Mouse (Mus musculus) brain, embryonic 18.5 days (tissue): ENCODE results near the gene Rad23a.
"Not testable (repeated sequence)": the region's sequence is repeated elsewhere in the genome, so short reads cannot be mapped to it uniquely, and the experiment has no call there.

Experiments used
- DNase-seq: peaks from one replicate; pipeline ENCODE4 v3.0.0-alpha.2; 2012; ENCODE audit warnings: low read depth, low spot score

Rad23a gene

DNA sequence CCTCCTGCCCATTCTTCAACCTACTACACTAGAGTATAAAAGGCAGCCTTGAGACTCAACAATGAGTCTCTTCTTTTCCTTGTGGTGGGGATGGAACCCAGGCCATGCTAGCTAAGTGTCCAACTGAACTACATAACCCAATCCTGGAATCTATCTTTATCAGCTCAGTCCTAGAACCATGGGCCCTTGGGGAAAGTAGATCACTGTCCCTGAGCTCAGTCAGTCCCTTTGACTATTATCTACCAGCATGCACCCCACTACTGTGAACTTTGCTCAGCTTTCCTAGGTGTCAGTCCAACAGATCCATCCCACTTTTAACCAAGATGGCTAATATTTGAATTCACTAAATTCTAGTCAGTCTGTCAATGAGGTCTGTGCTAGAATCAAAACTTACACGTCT is 1.0 kb upstream of the Rad23a start:
- no peak for DNase-seq

DNA sequence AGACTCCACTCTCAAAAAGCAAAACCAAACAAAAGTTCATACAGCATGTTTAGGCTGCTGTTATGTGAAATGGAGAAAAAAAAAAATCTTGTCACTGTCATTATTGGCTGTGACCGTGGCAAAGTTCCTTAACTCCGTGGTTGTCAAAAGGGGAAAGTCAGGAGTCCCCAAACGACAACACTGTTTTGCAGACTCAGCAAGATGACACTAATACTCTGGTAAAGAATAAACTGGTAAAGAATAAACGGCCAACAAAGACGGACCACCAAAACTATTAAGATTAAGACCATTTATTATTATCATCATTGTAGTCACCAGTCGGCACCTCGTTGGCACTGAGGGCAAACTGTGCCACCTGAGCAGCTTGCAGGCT is 604 bp downstream of the Rad23a start:
- DNase-seq: no peak

DNA sequence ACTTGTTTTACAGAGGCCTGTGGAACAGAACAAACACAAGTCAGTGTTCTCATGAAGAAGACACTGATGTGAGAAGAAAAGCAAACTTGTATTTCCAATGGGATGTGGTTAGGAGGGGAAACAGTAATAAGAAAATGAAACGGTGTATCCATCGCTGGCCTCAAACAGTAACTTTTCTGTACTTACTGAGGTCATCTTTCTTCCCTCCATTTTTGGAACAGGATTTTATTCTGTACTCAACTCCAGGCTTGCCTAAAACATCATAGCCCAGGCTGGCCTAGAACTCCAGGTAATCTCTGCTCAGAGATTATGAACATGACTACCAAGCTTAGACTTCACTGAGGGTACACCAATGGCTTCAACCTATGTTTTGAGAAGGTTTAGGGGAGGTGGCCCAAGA is 1.1 kb downstream of the Rad23a start:
- DNase-seq: no peak

DNA sequence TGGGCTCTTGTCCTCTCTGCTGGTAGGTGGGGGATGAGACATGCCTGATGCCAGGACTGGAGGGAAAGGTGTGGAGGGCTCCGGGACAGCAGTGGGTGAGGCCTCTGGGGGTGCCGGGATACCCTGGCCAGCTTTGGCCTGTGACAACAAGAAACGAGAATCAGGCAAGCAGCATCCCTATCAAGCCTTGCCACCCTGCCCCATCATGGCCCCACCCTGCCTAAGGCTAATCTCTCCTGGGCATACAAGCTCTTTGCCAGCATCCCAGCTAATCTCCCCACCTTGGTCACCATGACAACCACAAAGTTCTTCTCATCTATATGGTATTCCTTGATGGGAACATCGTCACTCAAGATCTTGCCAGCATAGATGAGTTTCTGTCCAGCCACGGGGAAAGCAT is 2.0 kb downstream of the Rad23a start:
- no peak for DNase-seq

DNA sequence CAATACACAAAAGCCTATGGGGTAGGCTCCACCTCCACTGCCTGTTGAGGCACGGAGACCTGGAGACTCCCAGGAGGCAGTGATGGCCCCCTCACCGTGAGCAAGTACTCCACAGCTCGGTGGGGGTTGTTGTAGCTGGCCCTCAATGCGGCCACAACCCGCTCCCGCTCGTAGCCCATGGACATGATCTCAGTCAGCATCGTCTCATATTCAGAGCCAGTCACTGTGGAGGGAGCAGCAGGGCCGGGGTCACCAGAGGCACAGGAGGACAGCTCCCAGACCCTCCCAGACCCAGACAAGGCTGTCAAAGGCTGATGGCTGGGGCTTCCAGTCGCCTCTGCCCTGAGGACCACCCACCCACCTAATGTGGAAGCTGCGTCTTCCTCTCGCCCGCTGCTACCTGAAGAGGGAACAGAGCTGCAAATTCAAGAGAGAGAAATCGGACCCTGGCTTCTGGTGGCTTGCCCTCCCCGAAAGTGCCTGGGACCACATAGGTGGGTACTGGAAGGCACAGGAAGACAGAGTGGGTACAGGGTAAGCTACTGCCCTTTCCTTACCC is 2.5 kb downstream of the Rad23a start:
- DNase-seq: no peak

DNA sequence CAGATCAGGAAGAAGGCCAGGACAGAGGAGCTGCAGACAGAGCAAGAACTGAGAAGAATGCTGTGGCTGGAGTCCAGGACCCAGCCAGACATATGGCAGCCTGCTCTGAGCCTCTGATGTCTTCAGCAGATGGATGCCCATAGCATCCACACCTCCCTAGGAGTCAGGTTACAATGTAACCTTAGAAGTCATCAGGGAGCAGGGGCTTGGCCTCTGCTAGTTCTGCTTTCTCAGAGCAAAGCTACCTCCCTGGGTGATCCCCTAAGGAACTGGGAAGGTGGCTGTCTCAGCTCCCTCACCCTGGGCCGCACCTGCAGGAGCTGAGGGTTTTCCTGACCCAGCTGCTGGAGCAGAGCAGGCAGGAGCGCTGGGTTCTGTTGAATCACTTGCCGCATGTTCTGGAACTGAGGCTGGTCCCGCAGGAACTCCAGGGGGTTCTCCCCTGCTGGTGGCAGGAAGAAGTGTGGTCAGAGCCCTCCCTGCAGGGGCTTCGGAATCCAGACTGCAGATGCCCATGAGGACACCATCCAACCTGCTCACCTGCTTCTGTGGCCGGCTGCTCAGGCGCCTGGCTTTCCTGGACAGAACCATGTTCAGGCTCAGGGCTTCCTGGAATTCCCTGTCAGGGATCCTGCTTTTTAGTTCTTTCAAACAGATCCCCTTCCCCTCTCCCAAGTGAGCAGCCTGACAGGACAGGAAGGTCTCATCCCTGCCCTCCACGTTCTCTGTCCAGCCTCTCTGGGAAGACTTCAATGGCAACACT is 3.1 kb downstream of the Rad23a start:
- no peak for DNase-seq

DNA sequence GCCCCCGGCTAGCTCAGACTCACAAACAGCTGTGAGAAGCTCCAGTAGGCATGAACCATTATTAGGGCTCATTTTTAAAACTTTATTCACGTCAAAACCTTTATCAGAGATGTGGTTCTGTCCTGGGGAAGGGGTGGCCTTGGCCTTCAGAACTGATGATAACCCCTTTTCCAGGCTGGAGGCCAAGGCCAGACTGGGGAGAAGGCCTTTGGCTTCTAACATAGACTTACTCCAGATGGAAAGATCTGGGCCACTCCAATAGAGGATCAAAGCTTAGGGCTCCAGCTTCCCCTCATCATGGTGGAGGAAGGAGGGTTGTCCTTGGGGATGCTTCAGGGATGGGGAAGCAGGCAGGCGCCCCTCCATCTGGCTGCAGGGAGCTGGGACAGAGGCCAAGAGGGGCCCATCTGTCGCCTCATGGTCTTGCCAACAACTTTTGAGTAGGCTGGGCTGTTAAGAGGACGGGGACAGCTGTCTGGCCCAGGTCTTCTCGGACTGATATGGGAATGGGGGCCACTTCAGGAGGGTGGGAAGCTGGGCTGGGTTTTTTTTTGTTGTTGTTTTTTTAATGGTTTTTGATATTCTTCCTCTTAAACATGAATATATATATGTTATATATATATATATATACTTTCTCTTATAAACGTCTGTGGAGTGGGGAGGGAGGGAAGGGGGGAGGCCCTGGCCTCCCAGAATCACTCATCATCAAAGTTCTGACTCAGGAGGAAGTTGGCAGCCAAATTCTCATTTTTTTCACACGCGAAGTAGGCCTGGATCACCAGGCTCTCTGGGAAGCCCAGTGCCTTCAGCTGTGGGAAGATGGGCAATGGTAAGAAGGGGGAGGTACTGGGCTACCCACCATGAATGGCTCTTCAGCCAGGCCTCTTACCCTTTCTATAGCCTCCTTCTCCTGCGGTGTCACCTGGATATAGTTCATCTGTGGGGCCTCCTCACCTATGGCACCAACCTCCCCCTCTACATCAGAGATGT is 5.3 kb downstream of the Rad23a start:
- no peak for DNase-seq

DNA sequence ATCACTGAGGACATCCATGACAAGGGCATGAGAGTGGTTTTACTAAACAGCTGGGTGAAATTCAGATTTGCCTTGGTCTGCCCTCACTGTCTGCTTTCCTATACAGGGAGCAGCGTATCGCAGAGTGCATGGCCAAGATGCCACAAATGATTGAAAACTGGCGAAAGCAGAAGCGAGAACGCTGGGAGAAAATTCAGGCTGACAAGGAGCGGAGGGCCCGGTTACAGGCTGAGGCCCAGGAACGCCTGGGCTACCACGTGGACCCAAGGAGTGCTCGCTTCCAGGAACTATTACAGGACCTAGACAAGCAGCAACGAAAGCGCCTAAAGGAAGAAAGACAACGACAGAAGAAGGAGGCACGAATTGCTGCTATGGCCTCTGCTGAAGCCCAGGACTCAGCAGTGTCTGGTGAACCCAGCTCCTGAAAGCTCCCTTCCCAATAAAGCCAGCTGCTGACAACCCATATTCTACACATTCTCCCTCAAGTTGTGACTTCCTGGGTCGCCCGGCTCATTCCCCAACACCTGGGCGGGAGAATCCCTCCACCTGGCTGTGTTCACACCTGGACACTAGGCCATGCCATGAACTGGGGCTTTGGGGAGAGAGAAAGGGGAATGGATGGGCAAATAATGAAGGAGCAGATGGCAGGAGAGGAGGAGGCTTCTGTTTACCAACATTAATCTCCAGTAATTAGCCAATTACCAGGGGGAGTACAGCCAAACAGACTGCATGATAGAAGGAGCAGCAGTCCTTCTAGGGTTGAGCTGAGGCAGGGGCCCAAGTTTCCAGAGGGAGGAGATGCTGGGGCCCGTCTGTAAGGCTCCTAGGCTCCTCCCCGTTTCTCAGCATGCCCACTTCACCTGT is 6.2 kb downstream of the Rad23a start:
- DNase-seq: no peak

DNA sequence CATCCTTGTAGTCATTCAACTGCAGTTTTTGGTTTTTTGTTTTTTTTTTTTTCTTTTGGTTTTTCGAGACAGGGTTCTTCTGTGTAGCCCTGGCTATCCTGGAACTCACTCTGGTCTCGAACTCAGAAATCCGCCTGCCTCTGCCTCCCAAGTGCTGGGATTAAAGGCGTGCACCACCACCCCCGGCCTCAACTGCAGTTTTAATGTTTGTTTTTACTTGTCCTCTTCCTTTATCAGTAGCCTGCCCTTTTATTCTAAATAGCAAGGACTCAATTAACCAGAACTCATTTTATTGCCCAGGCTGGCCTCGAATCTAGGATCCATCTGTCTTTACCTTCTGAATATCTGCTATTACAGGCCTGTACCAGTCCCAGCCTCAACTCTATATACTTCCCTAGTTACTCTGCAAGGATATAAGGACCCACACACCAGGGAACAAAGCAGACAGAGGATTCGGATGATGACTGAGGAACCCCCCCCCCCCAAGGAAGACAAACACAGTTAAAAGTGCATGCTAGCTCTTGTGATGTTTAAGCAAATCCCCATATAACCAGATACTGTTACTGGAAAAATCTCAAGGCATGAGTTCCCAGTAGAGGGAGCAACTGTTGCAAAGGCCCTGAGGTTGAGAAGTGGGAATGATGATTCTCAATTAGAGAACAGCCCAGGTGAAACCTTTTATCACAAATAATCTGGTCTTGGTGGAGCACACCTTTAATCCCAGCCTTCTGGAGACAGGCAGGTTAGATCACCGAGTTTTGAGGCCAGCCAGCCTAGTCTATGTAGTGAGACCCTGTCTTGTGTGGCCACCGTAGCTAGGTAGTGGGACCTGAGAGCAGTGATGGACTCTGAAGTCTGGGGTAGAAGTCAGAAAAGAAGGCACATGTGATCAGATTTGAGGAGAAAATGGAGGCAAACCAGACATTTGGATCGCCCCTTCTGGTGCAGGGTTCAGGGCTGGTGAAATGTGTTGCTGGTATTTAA is 7.4 kb downstream of the Rad23a start:
- DNase-seq: no peak

DNA sequence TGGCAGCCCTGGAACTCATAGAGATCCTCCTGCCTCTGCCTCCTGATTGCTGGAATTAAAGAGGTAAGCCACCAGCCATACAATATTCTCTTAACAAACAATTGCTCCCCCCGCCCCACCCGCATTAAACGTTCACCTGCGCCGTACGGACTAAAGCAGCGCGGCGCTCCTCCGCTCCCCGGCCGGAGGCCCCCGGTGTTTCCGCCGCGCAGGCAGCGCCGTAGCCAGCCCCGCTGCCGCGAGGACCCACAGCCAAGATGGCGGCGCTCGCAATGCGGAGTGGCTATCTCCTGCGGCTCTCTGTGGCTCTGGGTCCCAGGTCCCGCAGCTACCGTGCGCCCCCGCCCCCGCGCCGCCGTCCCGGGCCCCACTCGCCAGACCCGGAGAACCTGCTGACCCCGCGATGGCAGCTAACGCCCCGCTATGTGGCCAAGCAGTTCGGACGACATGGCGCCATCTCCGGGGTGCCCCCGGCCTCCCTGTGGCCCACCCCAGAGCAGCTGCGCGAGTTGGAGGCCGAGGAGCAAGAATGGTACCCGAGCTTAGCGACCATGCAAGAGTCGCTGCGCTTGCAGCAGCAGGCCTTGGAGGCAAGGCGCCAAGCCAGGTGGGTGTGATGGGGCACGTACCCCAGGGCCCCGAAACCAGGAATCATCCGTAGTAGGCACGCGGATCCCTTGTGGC is 8.3 kb downstream of the Rad23a start:
- DNase-seq: no peak

DNA sequence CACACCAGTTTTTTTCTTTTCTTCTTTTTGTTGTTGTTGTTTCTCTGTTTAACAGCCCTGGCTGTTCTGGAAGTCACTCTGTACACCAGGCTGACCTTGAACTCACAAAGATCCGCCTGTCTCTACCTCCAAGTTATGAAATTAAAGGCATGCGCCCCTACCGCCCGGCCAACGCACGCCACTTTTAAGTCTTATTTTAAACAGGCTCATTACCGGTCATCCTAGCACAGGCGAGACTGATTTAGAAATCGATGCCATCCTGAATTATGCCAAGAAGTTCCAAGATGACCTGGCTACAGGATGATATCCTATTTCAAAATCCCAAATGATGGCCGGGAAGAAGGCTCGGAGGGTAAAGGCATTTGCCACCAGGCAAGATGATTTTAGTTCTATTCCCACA is 9.0 kb downstream of the Rad23a start, which contains the start of gene Gadd45gip1:
Gadd45gip1 (plus strand) TSS at position 33 of the 400 bp plus-strand sequence.
- DNase-seq: no peak

DNA sequence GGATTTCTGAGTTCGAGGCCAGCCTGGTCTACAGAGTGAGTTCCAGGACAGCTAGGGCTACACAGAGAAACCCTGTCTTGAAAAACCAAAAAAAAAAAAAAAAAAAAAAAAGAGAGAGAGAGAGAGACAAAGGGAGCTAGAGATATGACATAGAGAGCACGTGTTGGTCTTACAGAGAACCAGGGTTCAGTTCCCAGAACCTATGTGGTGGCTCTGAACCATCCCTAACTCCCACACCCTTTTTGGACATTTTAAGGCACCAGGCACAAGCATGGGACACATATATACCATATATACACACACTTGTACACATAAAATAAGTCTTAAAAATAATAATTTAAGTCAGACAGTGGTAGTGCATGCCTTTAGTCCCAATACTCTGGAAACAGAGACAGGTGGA is 13.9 kb downstream of the Rad23a start:
- DNase-seq: not testable (repeated sequence)

DNA sequence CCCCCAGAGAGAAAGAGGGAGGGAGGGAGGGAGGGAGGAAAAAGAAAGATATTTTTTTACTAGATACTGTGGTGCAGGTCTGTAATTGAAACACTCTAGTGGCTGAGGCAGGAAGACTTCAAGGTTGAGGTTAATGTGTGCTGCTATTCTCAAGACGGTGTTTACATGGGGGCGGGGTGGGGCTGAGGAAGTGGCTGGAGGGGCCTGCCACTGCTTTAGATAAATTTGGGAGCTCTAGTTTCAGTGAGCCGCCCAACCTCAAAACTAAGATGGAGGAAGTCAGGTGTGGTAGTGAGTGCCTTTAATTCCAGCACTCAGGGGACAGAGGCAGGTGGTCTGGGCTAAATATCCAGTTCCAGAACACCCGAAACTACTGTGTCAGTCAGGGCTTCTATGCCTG is 14.8 kb downstream of the Rad23a start:
- no peak for DNase-seq

DNA sequence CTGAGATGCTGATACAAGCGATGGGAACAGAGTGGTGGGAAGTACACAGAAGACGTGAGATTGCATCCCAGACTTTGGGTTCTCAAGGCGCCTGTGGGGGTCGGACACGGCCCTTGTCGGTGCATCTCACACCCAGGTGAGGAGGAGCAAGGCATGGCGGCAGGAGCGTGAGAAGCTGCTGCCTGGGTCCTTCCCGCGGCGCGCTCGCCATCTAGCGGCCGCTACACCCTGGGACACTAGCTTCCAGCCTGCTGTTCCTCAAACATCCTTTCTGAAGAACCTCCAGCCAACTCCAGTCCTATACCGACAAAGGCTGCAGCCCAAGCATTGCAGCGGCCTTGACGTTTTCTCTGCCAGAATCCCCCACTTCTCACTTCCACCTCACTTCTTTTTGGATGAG is 16.8 kb downstream of the Rad23a start:
- DNase-seq: no peak

DNA sequence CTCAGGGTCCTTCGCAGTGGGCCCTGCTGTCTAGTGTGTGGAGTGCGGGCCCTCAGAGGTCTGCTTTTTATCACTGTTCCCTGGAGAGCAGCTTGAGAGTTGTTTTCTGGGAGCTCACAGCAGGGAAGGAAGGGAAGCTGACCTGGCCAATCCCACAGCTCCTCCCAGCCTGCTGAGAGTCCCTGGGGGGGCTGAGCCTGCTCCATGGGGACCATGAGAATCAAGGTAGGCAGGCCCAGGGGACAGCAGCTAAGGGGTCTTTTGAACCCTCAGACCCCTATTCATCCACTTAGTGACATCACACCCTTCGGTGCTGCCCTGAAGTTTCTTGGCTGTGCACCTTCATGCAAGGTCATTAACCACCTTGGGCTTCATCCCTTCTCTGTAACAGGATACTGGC is 17.7 kb downstream of the Rad23a start, which contains the start of gene Dand5:
Dand5 (minus strand) TSS at position 101 of the 400 bp plus-strand sequence.
- no peak for DNase-seq

DNA sequence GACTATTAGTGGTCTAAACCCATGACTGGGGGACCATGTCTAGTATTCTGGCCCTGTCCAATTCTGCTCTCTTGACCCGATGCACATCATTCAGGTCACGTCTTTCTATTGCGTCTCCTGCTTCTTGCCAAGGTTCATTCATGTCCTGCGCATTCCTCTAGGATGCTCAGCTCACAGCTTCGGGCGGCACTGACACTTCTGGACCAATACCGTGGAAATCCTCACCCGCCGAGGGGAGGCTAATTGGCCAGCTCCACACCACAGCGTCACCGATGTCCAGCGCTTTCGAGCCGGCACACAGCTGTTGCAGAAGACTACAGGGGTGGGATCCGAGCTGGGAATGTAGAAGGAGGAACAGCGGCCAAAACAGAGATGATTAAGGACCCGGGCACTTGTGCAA is 24.3 kb downstream of the Rad23a start:
- no peak for DNase-seq

DNA sequence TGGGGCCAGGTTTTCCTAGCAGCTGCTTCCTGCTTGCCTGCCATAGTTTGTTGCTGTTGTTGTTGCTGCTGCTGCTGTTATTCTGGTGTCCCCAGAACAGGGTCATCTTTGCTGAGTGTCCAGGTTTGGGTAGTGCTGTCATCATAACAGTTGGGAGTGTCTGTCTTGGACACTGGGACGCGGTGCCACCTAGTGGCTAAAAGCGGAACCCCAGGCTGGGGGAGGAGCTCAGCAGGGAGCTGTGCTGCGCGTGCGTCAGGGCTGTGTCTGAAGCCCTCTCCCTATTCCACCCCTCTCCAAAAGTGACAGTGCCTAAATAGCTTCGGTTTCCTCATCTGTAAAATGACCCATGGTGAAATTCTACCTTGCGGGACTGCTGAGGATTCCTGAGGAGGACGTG is 24.9 kb downstream of the Rad23a start:
- no peak for DNase-seq

DNA sequence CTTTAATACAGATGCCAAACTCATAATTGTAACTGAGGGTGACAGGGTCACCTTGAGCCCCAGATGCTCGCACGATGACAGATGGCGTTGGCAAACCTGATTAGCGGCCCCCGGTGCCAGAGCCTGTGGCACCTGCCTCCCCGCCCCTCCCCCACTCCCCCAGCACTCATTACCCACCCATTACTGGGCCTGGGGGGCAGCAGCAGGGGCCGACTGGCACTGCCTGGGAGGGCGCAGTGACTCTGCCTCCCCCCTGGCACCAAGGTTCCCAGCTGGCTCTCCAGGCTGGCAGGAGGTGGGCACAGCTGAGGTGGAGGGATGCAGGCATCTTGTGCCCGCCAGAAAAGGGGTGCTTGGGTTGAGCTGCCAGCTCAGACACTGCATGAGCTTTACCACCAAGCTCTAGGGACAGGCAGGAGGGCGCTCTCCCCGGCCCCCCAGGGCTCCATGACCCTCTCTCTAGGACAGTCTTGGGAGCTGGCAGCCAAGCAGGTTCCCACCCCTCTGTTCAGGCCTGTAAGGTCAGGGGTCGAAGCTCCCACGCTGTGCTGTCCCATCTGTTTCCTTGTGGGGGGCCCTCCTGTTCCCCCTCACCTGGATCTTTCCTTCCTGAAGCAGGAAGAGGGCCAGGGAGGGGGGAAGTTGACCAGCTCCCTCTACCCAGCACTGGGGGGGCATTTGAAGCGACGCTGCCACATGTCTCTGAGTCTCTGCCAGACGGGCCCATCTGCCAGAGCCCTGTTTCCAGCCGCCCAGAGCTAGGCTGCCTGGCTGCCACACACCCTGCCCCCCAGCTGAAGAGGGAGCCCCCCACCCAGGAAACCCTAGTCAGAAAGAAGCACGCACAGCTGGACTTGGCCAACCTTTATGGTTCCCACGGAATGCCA is 25.7 kb downstream of the Rad23a start:
- no peak for DNase-seq

DNA sequence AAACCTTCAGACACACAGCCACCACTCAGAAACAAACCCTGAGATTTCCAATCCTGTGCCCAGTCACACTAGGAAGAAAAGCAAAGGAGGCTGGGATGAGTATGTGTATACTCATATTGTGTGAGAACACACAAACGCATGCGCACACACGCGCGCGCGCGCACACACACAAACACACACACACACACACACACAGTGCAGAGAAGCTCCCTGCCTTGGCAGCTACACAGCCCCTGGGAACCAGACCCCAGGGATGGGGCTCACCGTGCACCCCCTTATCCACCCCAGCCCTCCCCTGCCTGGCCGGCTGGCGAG is 26.3 kb downstream of the Rad23a start:
- DNase-seq: no peak
